Mouse (Mus musculus): ENCODE results near the gene Cldn2.

Cldn2 gene

DNA sequence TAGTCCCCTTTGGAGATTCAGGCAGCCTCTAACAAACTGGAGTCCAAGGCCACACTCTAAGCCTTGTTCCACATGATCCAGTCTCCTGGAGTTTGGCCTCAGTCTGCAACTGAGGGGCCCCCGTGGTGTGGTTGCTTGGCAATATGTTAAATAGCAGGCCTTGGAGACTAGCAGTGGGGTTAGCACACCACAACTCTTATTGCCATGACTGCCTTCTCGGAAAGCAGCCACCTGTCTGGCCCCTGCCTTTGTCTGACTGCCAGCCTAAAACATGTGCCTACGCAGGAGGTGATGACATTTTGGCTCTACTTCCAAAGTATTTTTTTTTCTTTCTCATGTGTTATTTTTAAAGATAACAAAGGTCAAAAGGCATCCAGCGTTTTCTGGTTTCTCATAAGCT, 7.5 kb downstream of the Cldn2 start:
- DNase-seq (ENCODE audit: low read depth, low spot score) = no peak

DNA sequence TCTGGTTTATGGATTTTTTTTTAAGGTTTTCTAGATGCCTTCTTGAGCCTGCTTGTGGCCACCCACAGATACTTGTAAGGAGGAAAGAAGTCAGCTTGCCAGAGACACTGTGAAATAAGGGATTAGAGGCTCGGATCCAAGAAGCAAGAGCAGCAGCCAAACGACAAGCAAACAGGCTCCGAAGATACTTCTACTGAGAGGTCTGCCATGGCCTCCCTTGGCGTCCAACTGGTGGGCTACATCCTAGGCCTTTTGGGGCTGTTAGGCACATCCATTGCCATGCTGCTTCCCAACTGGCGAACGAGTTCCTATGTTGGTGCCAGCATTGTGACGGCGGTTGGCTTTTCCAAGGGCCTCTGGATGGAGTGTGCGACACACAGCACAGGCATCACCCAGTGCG, 7.9 kb downstream of the Cldn2 start:
- DNase-seq (ENCODE audit: low read depth, low spot score) = no peak

DNA sequence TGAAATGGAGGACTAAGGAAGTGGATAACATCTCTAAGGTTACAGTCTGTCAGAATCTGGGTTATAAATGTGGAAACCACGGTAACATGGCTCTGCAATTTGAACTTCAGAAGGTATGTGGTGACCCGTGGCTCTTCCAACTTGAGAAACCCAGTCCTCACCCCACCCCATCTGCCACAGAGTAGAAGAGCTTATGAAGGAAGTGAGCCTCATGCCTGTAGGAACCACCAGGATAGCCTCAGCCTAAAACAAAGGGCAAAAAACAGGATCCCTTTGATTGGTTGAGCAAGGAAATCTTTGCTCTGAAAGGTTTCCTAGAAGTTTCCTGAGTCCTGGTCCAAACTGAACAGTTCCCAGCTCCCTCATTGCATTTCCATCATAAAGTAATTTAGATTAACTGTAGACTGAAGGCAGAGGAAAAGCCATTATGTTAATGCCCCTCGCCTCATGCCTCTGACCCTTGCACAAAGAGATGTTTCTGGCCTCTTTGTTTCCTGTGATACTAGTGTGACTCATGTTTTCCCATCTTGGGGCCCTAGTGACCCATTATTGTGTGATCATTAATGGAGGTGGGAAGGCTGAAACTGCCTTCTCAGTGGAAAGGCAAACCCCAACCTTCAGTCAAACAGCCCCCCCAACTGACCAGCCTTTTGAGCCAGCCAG, 12.1 kb downstream of the Cldn2 start:
- no peak for DNase-seq (ENCODE audit: low read depth, low spot score)

DNA sequence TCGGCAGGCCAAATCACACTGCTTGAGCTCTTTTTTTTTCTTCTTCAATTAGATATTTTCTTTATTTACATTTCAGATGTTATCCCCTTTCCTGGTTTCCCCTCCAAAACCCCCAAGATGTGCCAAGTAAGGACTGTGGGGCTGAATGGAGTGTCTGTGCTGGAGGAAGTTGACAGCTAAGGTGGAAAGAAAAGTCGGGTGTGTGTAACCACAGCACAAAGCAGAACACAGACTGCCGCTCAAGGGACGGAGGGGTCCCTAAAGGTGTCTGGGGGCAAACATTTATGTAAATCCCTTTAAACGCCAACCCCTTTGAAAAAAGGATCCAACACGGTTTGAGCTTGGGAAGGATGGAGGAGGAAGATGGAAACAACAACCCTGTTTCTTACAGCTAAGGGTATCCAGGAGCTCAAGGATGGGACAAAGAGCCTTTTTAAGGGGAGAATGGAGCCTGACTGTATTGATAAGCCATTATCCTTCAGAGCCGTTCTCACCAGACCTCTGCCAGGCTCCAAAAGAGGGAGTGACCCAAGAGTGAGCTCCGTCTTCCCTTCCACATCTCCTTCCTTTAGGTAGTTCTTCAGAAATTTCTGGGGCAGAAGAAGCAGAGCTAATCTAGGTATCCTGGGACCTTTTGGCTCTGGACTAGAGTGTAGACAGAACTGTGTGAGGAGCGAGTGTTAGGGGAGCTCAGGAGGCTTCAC, 12.8 kb downstream of the Cldn2 start:
- no peak for DNase-seq (ENCODE audit: low read depth, low spot score)

DNA sequence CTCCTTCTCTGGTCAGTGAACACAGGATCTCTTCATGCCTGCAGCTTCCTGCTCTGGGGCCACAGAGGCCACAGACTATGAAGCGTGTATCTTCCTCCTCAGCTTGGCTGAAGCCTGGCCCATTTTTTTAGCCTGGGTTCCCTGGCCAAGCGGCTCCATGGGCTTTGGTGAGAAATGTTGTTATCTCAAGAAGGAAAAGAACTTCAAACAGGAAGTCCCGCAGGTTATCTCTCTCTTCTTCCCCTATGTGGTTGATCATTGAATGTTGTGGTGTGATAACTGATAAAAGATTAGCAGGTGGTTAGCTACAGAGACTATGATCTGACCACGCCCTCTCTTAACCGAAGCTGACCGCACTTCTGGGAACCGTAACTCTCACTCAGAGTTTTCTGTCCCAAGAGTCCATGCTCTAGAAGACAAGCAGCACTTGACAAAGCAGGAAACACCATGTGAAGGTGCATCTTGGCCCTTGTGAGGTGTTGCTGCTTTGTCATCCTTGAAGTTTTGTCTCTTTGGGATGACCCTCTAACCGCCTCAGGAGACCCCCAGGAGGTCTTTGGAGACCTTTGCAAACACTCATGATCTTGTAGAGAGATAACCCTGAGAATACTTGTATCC, 13.5 kb downstream of the Cldn2 start:
- DNase-seq (ENCODE audit: low read depth, low spot score) = peak; percentile 29

DNA sequence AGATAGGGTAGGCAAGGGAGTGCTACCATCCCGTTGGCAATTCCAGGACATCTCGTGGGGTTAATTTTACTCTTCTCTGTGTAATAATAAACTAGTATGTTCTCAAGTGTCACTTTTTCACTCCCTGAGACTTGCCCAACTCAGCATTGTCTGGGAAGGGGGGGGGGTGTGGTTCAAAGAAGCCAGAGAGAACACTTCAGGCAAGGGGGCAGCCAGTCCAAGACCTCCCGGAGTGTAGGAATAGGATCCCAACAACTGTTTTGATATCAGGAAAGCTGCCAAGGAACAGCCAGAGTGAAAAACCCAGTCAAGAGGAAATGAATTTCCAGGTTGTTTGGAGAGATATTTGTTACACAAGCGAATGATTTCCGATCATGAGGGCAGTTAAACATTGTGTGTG, 14.6 kb downstream of the Cldn2 start:
- DNase-seq (ENCODE audit: low read depth, low spot score) = no peak

DNA sequence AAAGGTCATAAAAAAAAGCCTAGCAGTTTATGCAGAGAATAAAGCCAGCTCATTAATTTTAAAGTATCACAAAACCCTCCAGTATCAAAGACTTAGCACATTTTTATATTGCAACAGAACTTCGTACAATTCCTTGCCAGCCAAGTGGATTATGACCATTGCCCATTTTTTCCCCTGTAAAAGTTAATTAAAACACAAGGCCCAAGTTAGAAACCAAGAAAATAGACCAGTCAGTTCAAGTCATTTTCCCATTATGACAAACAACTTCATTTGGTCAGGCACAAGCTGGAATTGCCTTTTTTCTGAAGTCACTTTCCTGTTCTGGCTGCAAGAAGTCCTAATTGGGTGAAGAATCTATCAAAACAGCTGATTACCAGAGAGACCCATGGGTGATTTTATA, 24.8 kb downstream of the Cldn2 start:
- DNase-seq (ENCODE audit: low read depth, low spot score) = no peak

DNA sequence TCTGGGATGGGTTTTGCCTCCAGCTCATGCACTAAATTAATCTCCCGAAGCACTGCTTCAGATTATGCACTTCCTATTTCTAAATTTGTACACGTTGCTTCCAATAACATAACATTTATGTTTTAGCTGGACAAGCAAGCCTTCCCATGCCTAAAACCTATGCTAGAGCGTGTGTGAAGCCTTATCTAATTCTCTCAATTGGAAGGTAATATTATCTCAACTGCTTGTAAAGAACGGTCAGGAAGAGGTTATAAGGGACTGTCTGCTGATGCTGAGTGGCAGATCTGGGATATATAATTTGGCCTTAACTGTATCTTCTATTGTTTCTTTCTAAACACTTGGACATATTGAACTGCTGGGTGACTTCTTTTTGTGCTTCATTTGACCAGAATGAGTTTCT, 26.3 kb downstream of the Cldn2 start:
- DNase-seq (ENCODE audit: low read depth, low spot score) = no peak

DNA sequence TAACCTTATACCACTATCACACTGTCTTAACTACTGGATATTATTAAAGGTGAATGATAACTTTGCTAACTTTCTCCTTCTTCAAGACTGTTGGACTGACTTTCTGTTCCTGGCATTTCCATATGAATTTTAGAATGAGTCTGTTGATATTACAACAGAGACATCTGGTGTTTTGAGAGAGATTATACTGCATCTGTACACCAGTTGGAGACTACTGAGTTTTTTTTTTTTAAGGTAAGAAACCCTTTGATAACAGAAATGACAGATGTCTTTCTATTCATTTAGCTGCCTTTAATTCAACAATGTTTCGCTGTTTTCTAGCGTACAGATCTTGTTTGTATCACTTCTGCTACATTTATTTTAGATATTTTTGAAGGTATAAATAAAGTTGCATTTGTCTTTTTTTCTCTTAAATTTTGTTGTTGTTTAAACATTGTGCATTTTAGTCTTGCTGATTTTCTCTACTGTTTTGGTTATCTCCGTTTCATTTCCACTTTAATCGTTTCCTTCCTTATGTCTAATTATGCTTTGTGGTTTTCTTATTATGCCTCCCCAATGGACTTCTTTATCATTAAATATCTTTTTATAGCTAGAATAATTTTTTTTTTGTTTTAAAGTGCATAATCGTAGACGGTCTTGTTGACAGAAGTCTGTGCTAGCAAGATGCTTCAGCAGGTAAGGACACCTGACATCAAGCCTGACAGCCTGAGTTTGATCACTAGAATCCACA, 27.9 kb downstream of the Cldn2 start:
- no peak for DNase-seq (ENCODE audit: low read depth, low spot score)

DNA sequence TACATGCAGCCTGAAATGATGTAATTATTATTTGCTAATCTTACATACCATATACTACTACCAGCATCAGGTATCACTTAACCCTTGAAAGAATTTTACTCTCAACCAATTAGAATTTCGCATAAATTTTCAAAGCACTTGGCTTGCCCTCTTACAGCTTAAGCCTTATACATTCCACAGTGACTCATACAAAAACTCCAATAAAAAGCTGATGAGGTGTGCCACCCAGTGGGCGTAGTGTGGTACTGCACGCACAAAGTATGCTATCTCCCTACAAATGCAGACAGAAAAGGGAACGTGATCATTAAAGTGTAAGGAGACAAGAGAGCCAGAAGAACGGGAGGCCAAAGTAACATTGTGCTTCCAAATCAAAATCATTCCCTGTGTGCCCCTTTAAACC, 31.8 kb downstream of the Cldn2 start:
- DNase-seq (ENCODE audit: low read depth, low spot score) = peak; percentile 31

DNA sequence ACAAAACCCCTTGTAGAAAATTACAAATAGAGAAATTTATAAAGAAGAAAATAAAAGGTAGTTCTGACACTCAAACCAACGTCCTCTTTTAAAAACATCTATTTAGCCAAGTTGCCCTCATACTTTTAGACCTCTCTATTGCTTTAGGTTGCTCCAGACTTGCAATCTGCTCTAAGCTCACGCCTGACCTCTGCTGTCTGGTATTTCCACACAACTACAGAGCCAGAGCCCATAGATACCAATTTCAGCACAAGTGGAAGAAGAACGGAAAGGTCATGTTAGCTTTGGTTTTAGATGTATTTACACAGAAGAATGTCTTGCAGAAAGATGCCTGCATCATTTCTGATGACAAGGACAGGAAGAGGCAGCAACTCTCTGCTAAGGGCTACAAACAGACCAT, 38.4 kb downstream of the Cldn2 start:
- DNase-seq (ENCODE audit: low read depth, low spot score) = no peak

DNA sequence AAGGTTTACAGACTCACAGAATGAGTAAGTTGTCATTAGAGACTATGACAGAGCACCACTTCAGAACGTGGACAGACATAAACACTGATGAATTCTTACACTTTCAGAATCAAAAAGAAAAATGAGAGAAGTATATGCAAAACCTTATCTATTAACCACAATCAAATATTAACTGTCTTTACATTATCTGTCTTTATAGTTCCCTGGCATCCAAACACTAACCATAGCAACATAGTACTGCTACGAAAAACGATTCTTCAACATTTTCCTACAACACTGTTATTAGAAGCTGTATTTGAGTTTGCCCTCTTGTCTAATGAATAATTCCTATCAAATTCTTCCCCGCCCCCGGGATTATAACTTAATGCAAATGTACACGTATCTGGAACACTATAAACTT, 40.5 kb downstream of the Cldn2 start:
- DNase-seq (ENCODE audit: low read depth, low spot score) = no peak

DNA sequence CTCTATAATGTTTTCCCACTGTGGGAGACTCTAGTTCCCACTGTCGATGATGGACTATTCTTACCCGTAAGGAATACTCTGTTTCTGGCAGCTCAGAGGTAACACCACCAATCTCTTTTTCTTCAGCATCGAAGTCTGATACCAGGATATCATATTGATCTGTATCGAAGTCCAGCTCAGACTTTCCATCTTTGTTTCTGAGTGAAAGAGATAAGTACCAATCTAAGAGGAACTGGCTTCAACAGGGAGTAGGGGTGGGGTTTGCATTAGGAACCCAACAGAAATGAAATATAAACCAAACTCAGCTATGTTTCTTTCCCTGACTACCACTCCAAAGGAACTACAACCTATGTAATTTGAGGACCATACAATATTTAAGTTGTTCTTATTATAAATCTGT, 54.2 kb downstream of the Cldn2 start:
- no peak for DNase-seq (ENCODE audit: low read depth, low spot score)

DNA sequence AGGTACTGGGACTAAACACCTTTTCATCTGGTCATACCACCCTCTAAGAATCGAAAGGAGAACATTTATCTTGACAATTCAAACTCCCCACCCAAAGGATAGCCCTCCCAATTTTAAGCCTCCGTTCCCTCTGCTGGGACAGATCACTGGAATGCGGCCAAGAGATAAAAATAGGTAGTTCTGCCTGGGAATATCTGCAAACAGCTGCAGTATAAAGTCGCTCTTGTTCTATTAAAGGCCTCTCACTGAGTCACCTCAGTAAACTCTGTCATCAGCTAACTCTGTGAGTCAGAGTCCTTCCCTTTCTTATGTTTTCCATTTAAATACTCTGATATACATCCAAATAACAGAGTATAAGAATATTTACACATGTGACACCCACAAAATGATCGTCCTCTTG, 58.8 kb downstream of the Cldn2 start:
- DNase-seq (ENCODE audit: low read depth, low spot score) = no peak
